Mouse (Mus musculus) stomach, postnatal 0 days (tissue): ENCODE results near the gene Catip. TPM values are rescaled to one million over a fixed set of nuclear protein-coding genes. Genes with fewer than 3 reads are reported as not detected.

ENCODE experiments used
- ATAC-seq: fragments of 200-750 bp; cut with Nextera tagmentation; 2 replicates; pipeline ENCODE4 v1.8.0; 2017; ENCODE audit not compliant: low FRiP score, low TSS enrichment
- DNase-seq: peaks from one replicate; pipeline ENCODE4 v3.0.0-alpha.2; 2016; ENCODE audit warnings: low spot score
- H3K27ac ChIP-seq: fragments of 300-500 bp; sonication (generic); replicated peaks from 2 replicates; pipeline ENCODE4 v1.5.1; 2014; ENCODE audit warnings: mild to moderate bottlenecking, control low read depth
- H3K27me3 ChIP-seq: fragments of 300-500 bp; sonication (generic); 2 replicates; pipeline ENCODE4 v1.6.1; 2014; ENCODE audit warnings: low read length; ENCODE audit not compliant: control insufficient read depth, insufficient read depth
- H3K36me3 ChIP-seq: fragments of 300-500 bp; sonication (generic); 2 replicates; pipeline ENCODE4 v1.6.1; 2014; ENCODE audit warnings: low read length, mixed read lengths; ENCODE audit not compliant: control insufficient read depth, insufficient read depth
- H3K4me1 ChIP-seq: fragments of 300-500 bp; sonication (generic); replicated peaks from 2 replicates; pipeline ENCODE4 v1.6.1; 2014; ENCODE audit warnings: antibody characterized with exemption; ENCODE audit not compliant: control insufficient read depth, insufficient read depth
- H3K4me2 ChIP-seq: fragments of 300-500 bp; sonication (generic); replicated peaks from 2 replicates; pipeline ENCODE4 v1.6.1; 2014; ENCODE audit warnings: low read depth, mild to moderate bottlenecking, control low read depth, moderate library complexity
- H3K4me3 ChIP-seq: fragments of 300-500 bp; sonication (generic); 2 replicates; pipeline ENCODE4 v1.5.1; 2014; ENCODE audit warnings: low read depth, low read length, control low read depth
- H3K9ac ChIP-seq: fragments of 300-500 bp; sonication (generic); 2 replicates; pipeline ENCODE4 v1.6.1; 2014; ENCODE audit warnings: mild to moderate bottlenecking, low read length, control low read depth, mixed read lengths
- H3K9me3 ChIP-seq: fragments of 300-500 bp; sonication (generic); 2 replicates; pipeline ENCODE4 v1.6.1; 2016; ENCODE audit warnings: low read length; ENCODE audit not compliant: control insufficient read depth
- CTCF ChIP-seq: IDR thresholded peaks from 2 replicates; pipeline ENCODE4 v1.5.1; 2016; ENCODE audit warnings: antibody characterized with exemption, low read depth, mild to moderate bottlenecking, moderate library complexity
- EP300 ChIP-seq: optimal IDR thresholded peaks from 2 replicates; pipeline ENCODE3; 2016; ENCODE audit warnings: antibody characterized with exemption
- WGBS: fragments of 180-500 bp; shearing (Covaris S2); extraction: QIAGEN DNeasy Blood & Tissue Kit; methylation state at CpG from one replicate; pipeline ENCODE4 v1.1.7; 2014; 5-methylcytosine and 5-hydroxymethylcytosine counted together
- polyA plus RNA-seq: library from polyadenylated mRNA; unstranded; fragments of >200 nt; fragmentation: Nextera tagmentation; extraction: Ambion mirVana; gene quantifications from 2 replicates; pipeline ENCODE4 v1.2.1, GENCODE M21; 2015

Gene Catip
- polyA plus RNA-seq, 1 experiment from 2014 or later = 0.50 TPM

- peak; percentile 97 for DNase-seq
- WGBS = 0% methylated on average over 26 of the region's 26 CpGs
These were observed 24.9 kb downstream of the Catip start for GRCm38 (mm10) chr1:74386714-74387385.

GRCm38 (mm10) chr1:74387386-74387988 is 25.6 kb downstream of the Catip start:
- no peaks in the 10 kb centered on the region for H3K36me3 ChIP-seq
- H3K27me3 ChIP-seq = no peaks in the 10 kb centered on the region
- no peak overlapping the region for H3K9ac ChIP-seq
- H3K27ac ChIP-seq = peak overlapping the region; percentile 99
- TF ChIP-seq EP300 = no peak
- no peak for TF ChIP-seq CTCF
- H3K9me3 ChIP-seq = no peaks in the 10 kb centered on the region
- peak overlapping the region; percentile 66 for H3K4me2 ChIP-seq
- WGBS = 44% methylated on average over 15 of the region's 15 CpGs
- no peak for ATAC-seq
- H3K4me1 ChIP-seq = peaks cover 3% of the 10 kb centered on the region
- H3K4me3 ChIP-seq = peak overlapping the region; percentile 51
- DNase-seq = no peak

More at GRCm38 (mm10) chr1:74386714-74387385, 24.9 kb downstream of the Catip start:
- peak; percentile 90 for ATAC-seq
- Histone ChIP-seq H3K4me2 (peak overlapping the region; percentile 66), H3K27ac (peak overlapping the region; percentile 99), H3K36me3 (no peaks in the 10 kb centered on the region), H3K27me3 (no peaks in the 10 kb centered on the region), H3K4me1 (peaks cover 3% of the 10 kb centered on the region; the same call in 1 of the 2 replicates), H3K9me3 (no peaks in the 10 kb centered on the region), H3K9ac (peak overlapping the region; percentile 76), H3K4me3 (peak overlapping the region; percentile 51)
- TF ChIP-seq EP300 (peak; percentile 81), CTCF (peak; percentile 71)

DNA sequence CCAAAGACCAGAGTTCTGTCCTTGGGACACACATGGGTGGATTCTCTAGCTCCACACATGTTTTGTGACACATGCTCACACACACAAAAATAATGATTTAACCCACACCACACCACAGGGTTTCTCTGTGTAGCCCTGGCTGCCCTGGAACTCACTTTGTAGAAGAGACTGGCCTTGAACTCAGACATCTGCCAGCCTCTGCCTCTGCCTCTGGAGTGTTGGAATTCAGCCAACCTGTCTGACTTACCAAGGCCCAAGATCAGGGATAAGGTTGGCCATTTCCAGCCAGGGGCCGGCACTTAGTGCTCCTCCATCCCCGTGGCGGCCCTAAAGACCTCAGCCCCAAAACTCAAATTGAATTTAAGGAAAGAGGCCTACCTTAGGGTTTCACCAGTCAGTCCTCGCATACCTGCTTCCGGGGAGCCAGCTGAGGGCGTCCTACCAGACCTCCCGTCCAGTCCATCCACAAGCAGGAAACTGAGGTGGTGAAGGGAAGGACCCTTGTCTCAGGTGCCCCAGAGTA is 26.6 kb downstream of the Catip start:
- TF ChIP-seq EP300 = no peak
- no peak for TF ChIP-seq CTCF
- Histone ChIP-seq H3K9ac (no peak overlapping the region), H3K36me3 (no peaks in the 10 kb centered on the region), H3K4me2 (no peak overlapping the region), H3K4me1 (peaks cover 3% of the 10 kb centered on the region), H3K27ac (no peak overlapping the region), H3K27me3 (no peaks in the 10 kb centered on the region), H3K9me3 (no peaks in the 10 kb centered on the region), H3K4me3 (no peak overlapping the region)
- no peak for DNase-seq
- WGBS = 83% methylated on average over 7 of the region's 7 CpGs
- no peak for ATAC-seq

GRCm38 (mm10) chr1:74389831-74390286 is 28.0 kb downstream of the Catip start:
- H3K27me3 ChIP-seq = no peaks in the 10 kb centered on the region
- ATAC-seq (no peak), DNase-seq (no peak)
- H3K4me2 ChIP-seq = peak overlapping the region; percentile 96
- peaks cover 9% of the 10 kb centered on the region for H3K36me3 ChIP-seq
- H3K9ac ChIP-seq = peak overlapping the region; percentile 54
- H3K9me3 ChIP-seq = no peaks in the 10 kb centered on the region
- TF ChIP-seq EP300 (no peak), CTCF (no peak)
- H3K4me3 ChIP-seq = peak overlapping the region; percentile 91; the same call in 1 of the 2 replicates
- 7% methylated on average over 29 of the region's 29 CpGs for WGBS
- peak overlapping the region; percentile 100 for H3K27ac ChIP-seq
- peaks cover 3% of the 10 kb centered on the region for H3K4me1 ChIP-seq

- Histone ChIP-seq H3K27ac (peak overlapping the region; percentile 100), H3K36me3 (peaks cover 11% of the 10 kb centered on the region), H3K4me3 (peak overlapping the region; percentile 91), H3K9me3 (no peaks in the 10 kb centered on the region), H3K4me1 (peaks cover 3% of the 10 kb centered on the region), H3K27me3 (no peaks in the 10 kb centered on the region), H3K4me2 (peak overlapping the region; percentile 96), H3K9ac (peak overlapping the region; percentile 54)
- DNase-seq (peak; percentile 81), ATAC-seq (no peak)
- 3% methylated on average over 21 of the region's 21 CpGs for WGBS
- TF ChIP-seq EP300 (no peak), CTCF (peak; percentile 87)
These were observed 28.5 kb downstream of the Catip start for GRCm38 (mm10) chr1:74390287-74390906.
